Mouse (Mus musculus) thymus, adult 2 months (tissue): Measurements from ENCODE around the gene Tango2. TPM values are rescaled to one million over a fixed set of nuclear protein-coding genes. Genes with fewer than 3 reads are reported as not detected.
A peak's percentile ranks its signal among the peaks of the same experiment; 100 is the strongest.

ENCODE experiments used
- DNase-seq: peaks from one replicate; pipeline ENCODE4 v3.0.0; 2021
- H3K27ac ChIP-seq: fragments of 200-500 bp; 2 replicates; pipeline ENCODE4 v1.5.1; 2012; ENCODE audit warnings: low read length, control low read depth; ENCODE audit not compliant: control insufficient read depth, insufficient read depth
- H3K27me3 ChIP-seq: fragments of 200-500 bp; 2 replicates; pipeline ENCODE4 v1.6.1; 2012; ENCODE audit warnings: mild to moderate bottlenecking, low read length, moderate library complexity, mixed read lengths; ENCODE audit not compliant: control insufficient read depth, insufficient read depth
- H3K36me3 ChIP-seq: fragments of 200-500 bp; 2 replicates; pipeline ENCODE4 v1.6.1; 2012; ENCODE audit warnings: mild to moderate bottlenecking, low read length, moderate library complexity; ENCODE audit not compliant: control insufficient read depth, insufficient read depth
- H3K4me1 ChIP-seq: fragments of 200-500 bp; replicated peaks from 2 replicates; pipeline ENCODE4 v1.6.1; 2012; ENCODE audit warnings: low read length; ENCODE audit not compliant: control insufficient read depth, insufficient read depth
- H3K4me3 ChIP-seq: fragments of 200-500 bp; 2 replicates; pipeline ENCODE4 v1.5.1; 2012; ENCODE audit warnings: mild to moderate bottlenecking, low read length, control low read depth, moderate library complexity; ENCODE audit not compliant: control insufficient read depth, insufficient read depth
- CTCF ChIP-seq: fragments of 200-500 bp; IDR thresholded peaks from 2 replicates; pipeline ENCODE4 v1.5.1; 2012; ENCODE audit warnings: mild to moderate bottlenecking, control low read depth, low read length, moderate library complexity, borderline replicate concordance; ENCODE audit not compliant: control insufficient read depth, poor library complexity, insufficient read depth; ENCODE audit errors: extremely low read depth
- POLR2A ChIP-seq: fragments of 200-500 bp; IDR thresholded peaks from 2 replicates; pipeline ENCODE4 v1.6.1; 2012; ENCODE audit warnings: mild to moderate bottlenecking, low read length, control low read depth, moderate library complexity; ENCODE audit not compliant: control insufficient read depth, poor library complexity, insufficient read depth; ENCODE audit errors: extremely low read depth
- WGBS: fragments of 180-500 bp; shearing (Covaris S2); methylation state at CpG from one replicate; pipeline ENCODE4 v1.1.7; 2018; 5-methylcytosine and 5-hydroxymethylcytosine counted together
- polyA plus RNA-seq: library from polyadenylated mRNA; depleted of rRNA; stranded (reverse); fragments of >200 nt; gene quantifications from 2 replicates; pipeline ENCODE4 v1.2.3, GENCODE M21; 2012

Tango2 gene
- polyA plus RNA-seq, 1 experiment = 67.3 TPM

DNA sequence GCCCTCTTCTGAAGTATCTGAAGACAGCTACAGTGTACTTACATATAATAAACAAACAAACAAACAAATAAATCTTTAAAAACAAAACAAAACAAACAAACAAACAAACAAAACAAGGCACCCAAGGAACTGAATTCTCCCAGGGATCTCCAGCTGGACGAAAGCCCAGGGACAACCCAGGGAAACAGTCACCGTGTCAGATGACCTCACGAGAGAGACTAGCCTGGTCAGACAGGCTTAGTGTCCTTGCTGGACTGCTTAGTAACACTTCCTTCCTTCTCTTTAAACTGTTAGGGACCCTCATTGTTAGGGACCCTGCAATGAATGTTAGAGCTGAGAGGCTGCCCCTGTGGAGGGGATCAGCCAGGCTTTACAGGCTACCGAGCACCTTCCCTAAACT lies 10.6 kb downstream of the Tango2 start:
- no peaks in the 10 kb centered on the region for H3K4me1 ChIP-seq
- no peak for DNase-seq
- H3K27me3 ChIP-seq = no peaks in the 10 kb centered on the region
- H3K36me3 ChIP-seq = peaks cover 6% of the 10 kb centered on the region; the same call in 1 of the 2 replicates
- 95% methylated on average over 4 of the region's 4 CpGs for WGBS
- H3K27ac ChIP-seq = no peak overlapping the region
- H3K4me3 ChIP-seq = no peak overlapping the region
- no peak for TF ChIP-seq POLR2A
- TF ChIP-seq CTCF = no peak

DNA sequence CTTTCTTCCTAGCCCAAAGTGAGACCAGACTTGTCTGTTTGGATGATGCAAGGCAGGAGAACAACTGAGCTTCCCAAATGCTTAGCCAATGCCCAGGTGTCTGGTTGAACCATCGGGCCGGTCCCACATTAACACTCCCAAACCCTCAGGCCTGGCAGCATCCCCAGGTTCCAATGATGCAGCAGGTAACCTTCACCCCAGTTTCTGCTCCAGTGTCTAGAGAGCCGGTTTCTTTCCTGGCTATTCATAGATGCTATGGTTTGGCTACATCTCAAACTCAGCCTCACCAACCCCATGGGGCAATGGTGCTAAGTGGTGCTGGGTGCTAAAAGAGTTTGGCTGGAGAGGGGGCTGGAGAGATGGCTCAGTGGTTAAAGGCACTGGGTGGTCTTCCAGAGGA lies 11.9 kb downstream of the Tango2 start:
- no peak for TF ChIP-seq CTCF
- TF ChIP-seq POLR2A = no peak
- 97% methylated on average over 3 of the region's 3 CpGs for WGBS
- Histone ChIP-seq H3K4me3 (no peak overlapping the region), H3K27ac (no peak overlapping the region), H3K36me3 (peaks cover 6% of the 10 kb centered on the region; the same call in 1 of the 2 replicates), H3K4me1 (no peaks in the 10 kb centered on the region), H3K27me3 (no peaks in the 10 kb centered on the region)
- no peak for DNase-seq

DNA sequence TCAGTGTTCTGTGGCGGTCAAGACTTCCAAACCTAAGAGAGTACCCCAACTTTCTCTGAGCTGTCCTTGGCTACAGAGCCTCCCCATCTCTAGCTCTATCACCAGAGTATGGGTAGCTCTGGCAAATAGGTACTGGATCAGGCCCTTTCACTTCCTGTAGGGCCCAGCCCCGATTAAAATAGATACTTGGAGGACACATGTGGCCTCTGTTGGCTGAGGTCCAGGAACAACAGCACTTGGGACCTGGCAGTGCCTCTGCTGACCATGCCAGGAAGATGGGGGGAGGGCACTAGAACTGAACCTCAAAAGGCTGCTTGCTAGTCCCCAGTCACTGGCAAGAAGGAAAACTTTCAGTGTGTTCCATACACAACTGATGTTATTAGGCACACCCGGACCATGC lies 13.9 kb downstream of the Tango2 start:
- H3K4me3 ChIP-seq = no peak overlapping the region
- H3K27me3 ChIP-seq = no peaks in the 10 kb centered on the region
- H3K36me3 ChIP-seq = peaks cover 6% of the 10 kb centered on the region; the same call in 1 of the 2 replicates
- no peak overlapping the region for H3K27ac ChIP-seq
- TF ChIP-seq CTCF = no peak
- no peak for TF ChIP-seq POLR2A
- WGBS = 71% methylated on average over 3 of the region's 3 CpGs
- DNase-seq = no peak
- H3K4me1 ChIP-seq = no peaks in the 10 kb centered on the region

- no peak overlapping the region for H3K27ac ChIP-seq
- TF ChIP-seq CTCF = no peak
- no peak for TF ChIP-seq POLR2A
- 100% methylated on average over 1 of the region's 1 CpGs for WGBS
- H3K4me1 ChIP-seq = peaks cover 6% of the 10 kb centered on the region
- no peaks in the 10 kb centered on the region for H3K27me3 ChIP-seq
- H3K4me3 ChIP-seq = no peak overlapping the region
- 0 out of 2 replicates have a peak, but pooled peaks cover 3% of the 10 kb centered on the region for H3K36me3 ChIP-seq
- no peak for DNase-seq
Measured at GRCm38 (mm10) chr16:18328524-18328923, 19.4 kb downstream of the Tango2 start.

DNA sequence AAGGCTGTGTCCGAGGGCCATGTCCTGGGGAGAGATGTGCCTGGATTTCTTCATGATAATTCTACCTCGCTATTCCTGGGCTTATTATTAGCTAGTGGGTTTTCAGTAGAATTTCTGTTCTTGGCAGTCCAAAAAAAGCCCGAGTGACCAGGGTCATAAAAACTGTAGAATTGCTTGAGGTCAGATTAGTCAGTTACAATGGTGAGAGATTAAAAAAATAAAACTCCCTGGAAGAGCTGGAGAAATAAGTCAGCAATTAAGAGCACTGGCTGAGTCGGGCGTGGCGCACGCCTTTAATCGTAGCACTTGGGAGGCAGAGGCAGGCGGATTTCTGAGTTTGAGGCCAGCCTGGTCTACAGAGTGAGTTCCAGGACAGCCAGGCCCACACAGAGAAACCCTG lies 20.0 kb downstream of the Tango2 start:
- 0 out of 2 replicates have a peak, but pooled peaks cover 4% of the 10 kb centered on the region for H3K36me3 ChIP-seq
- H3K27ac ChIP-seq = no peak overlapping the region
- no peak overlapping the region for H3K4me3 ChIP-seq
- WGBS = 98% methylated on average over 9 of the region's 9 CpGs
- TF ChIP-seq POLR2A (no peak), CTCF (no peak)
- peaks cover 6% of the 10 kb centered on the region for H3K4me1 ChIP-seq
- DNase-seq = no peak
- H3K27me3 ChIP-seq = no peaks in the 10 kb centered on the region

DNA sequence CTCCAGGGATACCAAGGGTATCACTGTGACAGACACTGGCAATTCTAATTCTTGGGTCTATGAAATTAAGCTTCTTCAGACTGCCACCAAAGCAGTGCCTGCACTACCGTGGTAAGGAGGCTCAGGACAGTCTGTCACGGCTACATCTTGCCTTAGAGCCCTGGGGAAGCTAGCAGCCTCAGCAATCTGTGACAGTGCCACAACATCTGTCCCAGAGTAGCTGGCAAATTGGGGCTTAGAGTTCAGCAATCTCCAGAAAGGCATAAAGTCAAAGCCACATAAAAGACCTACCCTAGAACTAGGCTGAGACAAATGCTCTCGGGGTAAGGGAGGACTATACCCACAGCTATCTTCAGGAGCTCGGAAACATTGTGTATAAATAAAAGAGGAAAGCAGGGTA lies 22.2 kb downstream of the Tango2 start:
- Histone ChIP-seq H3K4me1 (peaks cover 6% of the 10 kb centered on the region), H3K27ac (no peak overlapping the region; the same call in 1 of the 2 replicates), H3K4me3 (no peak overlapping the region), H3K36me3 (0 out of 2 replicates have a peak, but pooled peaks cover 4% of the 10 kb centered on the region), H3K27me3 (no peaks in the 10 kb centered on the region)
- no peak for TF ChIP-seq CTCF
- no peak for TF ChIP-seq POLR2A
- 8% methylated on average over 4 of the region's 4 CpGs for WGBS
- DNase-seq = peak; percentile 43

DNA sequence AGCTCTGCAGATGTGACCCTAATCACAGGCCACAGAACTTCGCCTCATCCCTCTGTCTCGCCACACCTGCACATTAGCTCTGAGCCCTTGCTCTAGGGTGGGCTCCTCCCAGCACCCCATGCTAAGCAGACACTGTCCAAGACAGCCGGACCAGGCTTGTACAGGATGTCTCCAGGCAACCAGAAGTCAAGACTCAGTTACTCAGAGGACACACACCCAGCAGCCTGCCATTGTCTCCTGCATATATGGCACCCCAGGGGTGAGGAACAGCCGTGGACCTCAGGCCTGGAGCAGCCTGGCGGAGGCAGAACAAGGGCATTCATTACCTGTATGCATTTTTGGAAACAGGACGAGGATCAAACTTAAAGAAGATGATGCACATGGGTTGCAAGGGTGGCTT lies 23.9 kb downstream of the Tango2 start:
- H3K27me3 ChIP-seq = no peaks in the 10 kb centered on the region
- DNase-seq = no peak
- no peak overlapping the region for H3K4me3 ChIP-seq
- 88% methylated on average over 6 of the region's 6 CpGs for WGBS
- no peak for TF ChIP-seq CTCF
- TF ChIP-seq POLR2A = no peak
- no peak overlapping the region for H3K27ac ChIP-seq
- peaks cover 9% of the 10 kb centered on the region; the same call in 1 of the 2 replicates for H3K36me3 ChIP-seq
- H3K4me1 ChIP-seq = peaks cover 6% of the 10 kb centered on the region
